Mouse (Mus musculus) embryonic facial prominence, embryonic 13.5 days (tissue): ENCODE data around the gene Mknk2. TPM values are rescaled to one million over a fixed set of nuclear protein-coding genes. Genes with fewer than 3 reads are reported as not detected.
A peak's percentile ranks its signal among the peaks of the same experiment; 100 is the strongest.

Experiments used
- ATAC-seq: fragments of 200-750 bp; cut with Nextera tagmentation; 2 replicates; pipeline ENCODE4 v1.8.0; 2017; ENCODE audit warnings: low read depth; ENCODE audit not compliant: insufficient number of reproducible peaks, insufficient read depth, low FRiP score, low TSS enrichment
- H3K27ac ChIP-seq: fragments of 300-500 bp; sonication (generic); 2 replicates; pipeline ENCODE4 v1.5.1; 2015; ENCODE audit warnings: moderate library complexity, mild to moderate bottlenecking, inconsistent platforms
- H3K27me3 ChIP-seq: fragments of 300-500 bp; sonication (generic); 2 replicates; pipeline ENCODE4 v1.6.1; 2015; ENCODE audit warnings: mild to moderate bottlenecking, inconsistent platforms
- H3K36me3 ChIP-seq: fragments of 300-500 bp; sonication (generic); 2 replicates; pipeline ENCODE4 v1.6.1; 2015; ENCODE audit warnings: mild to moderate bottlenecking, inconsistent platforms
- H3K4me1 ChIP-seq: fragments of 300-500 bp; sonication (generic); 2 replicates; pipeline ENCODE4 v1.6.1; 2015; ENCODE audit warnings: inconsistent platforms
- H3K4me2 ChIP-seq: fragments of 300-500 bp; sonication (generic); 2 replicates; pipeline ENCODE4 v1.6.1; 2015; ENCODE audit warnings: moderate library complexity, mild to moderate bottlenecking, inconsistent platforms
- H3K4me3 ChIP-seq: fragments of 300-500 bp; sonication (generic); 2 replicates; pipeline ENCODE4 v1.5.1; 2015; ENCODE audit warnings: mild to moderate bottlenecking, inconsistent platforms
- H3K9ac ChIP-seq: fragments of 300-500 bp; sonication (generic); 2 replicates; pipeline ENCODE4 v1.6.1; 2015; ENCODE audit warnings: mild to moderate bottlenecking, inconsistent platforms
- H3K9me3 ChIP-seq: fragments of 300-500 bp; sonication (generic); 2 replicates; pipeline ENCODE4 v1.6.1; 2016; ENCODE audit warnings: inconsistent platforms
- WGBS: fragments of 180-500 bp; shearing (Covaris S2); methylation state at CpG from one replicate; pipeline ENCODE4 v1.1.7; 2015; ENCODE audit warnings: mixed read lengths; 5-methylcytosine and 5-hydroxymethylcytosine counted together
- polyA plus RNA-seq: library from polyadenylated mRNA; unstranded; fragments of >200 nt; fragmentation: Nextera tagmentation; extraction: Ambion mirVana; gene quantifications from 2 replicates; pipeline ENCODE4 v1.2.1, GENCODE M21; 2015

Mknk2 gene
- polyA plus RNA-seq, 1 experiment from 2014 or later: 86.3 TPM

- 86% methylated on average over 19 of the region's 19 CpGs for WGBS
- H3K9me3 ChIP-seq: no peaks in the 10 kb centered on the region
- peaks cover 65% of the 10 kb centered on the region for H3K36me3 ChIP-seq
- H3K4me2 ChIP-seq: no peak overlapping the region
- H3K9ac ChIP-seq: peak overlapping the region; percentile 54; the same call in 1 of the 2 replicates
- no peak overlapping the region for H3K4me3 ChIP-seq
- H3K4me1 ChIP-seq: peaks cover 31% of the 10 kb centered on the region
- no peak for ATAC-seq
- no peak overlapping the region for H3K27ac ChIP-seq
- H3K27me3 ChIP-seq: no peaks in the 10 kb centered on the region
Measured at GRCm38 (mm10) chr10:80666837-80667412, 11.0 kb downstream of the Mknk2 start.

- 0 out of 2 replicates have a peak, but pooled peaks have one; percentile 11 for ATAC-seq
- Histone ChIP-seq H3K4me2 (no peak overlapping the region), H3K9ac (peak overlapping the region; percentile 54), H3K9me3 (no peaks in the 10 kb centered on the region), H3K27me3 (no peaks in the 10 kb centered on the region), H3K4me1 (peaks cover 31% of the 10 kb centered on the region), H3K36me3 (peaks cover 58% of the 10 kb centered on the region), H3K4me3 (no peak overlapping the region), H3K27ac (no peak overlapping the region; the same call in 1 of the 2 replicates)
- 70% methylated on average over 10 of the region's 10 CpGs for WGBS
Measured at GRCm38 (mm10) chr10:80665981-80666733, 11.8 kb downstream of the Mknk2 start.

- Histone ChIP-seq H3K4me1 (peaks cover 31% of the 10 kb centered on the region), H3K9me3 (no peaks in the 10 kb centered on the region), H3K4me2 (peak overlapping the region; percentile 49; the same call in 1 of the 2 replicates), H3K36me3 (peaks cover 51% of the 10 kb centered on the region), H3K27ac (peak overlapping the region; percentile 87), H3K27me3 (no peaks in the 10 kb centered on the region), H3K9ac (no peak overlapping the region), H3K4me3 (0 out of 2 replicates have a peak overlapping the region, but pooled peaks have one; percentile 23)
- no peak for ATAC-seq
- 56% methylated on average over 4 of the region's 4 CpGs for WGBS
Measured at GRCm38 (mm10) chr10:80665459-80665858, 12.5 kb downstream of the Mknk2 start.

- Histone ChIP-seq H3K4me2 (peak overlapping the region; percentile 49), H3K9ac (peak overlapping the region; percentile 58), H3K36me3 (peaks cover 46% of the 10 kb centered on the region), H3K27ac (peak overlapping the region; percentile 87), H3K9me3 (no peaks in the 10 kb centered on the region), H3K27me3 (no peaks in the 10 kb centered on the region), H3K4me1 (peaks cover 31% of the 10 kb centered on the region), H3K4me3 (peak overlapping the region; percentile 23)
- WGBS: 15% methylated on average over 10 of the region's 10 CpGs
- peak; percentile 27; the same call in 1 of the 2 replicates for ATAC-seq
Measured at GRCm38 (mm10) chr10:80665016-80665380, 12.9 kb downstream of the Mknk2 start.

- Histone ChIP-seq H3K9me3 (no peaks in the 10 kb centered on the region), H3K4me1 (peaks cover 34% of the 10 kb centered on the region), H3K27ac (peak overlapping the region; percentile 87), H3K4me3 (peak overlapping the region; percentile 23), H3K4me2 (peak overlapping the region; percentile 49), H3K27me3 (no peaks in the 10 kb centered on the region), H3K36me3 (peaks cover 40% of the 10 kb centered on the region), H3K9ac (peak overlapping the region; percentile 58)
- 17% methylated on average over 16 of the region's 16 CpGs for WGBS
- peak; percentile 57 for ATAC-seq
Measured at GRCm38 (mm10) chr10:80664197-80665015, 13.5 kb downstream of the Mknk2 start.

GRCm38 (mm10) chr10:80663485-80664196 is 14.3 kb downstream of the Mknk2 start:
- 44% methylated on average over 5 of the region's 5 CpGs for WGBS
- ATAC-seq: no peak
- Histone ChIP-seq H3K9me3 (no peaks in the 10 kb centered on the region), H3K9ac (peak overlapping the region; percentile 58; the same call in 1 of the 2 replicates), H3K4me2 (no peak overlapping the region), H3K36me3 (peaks cover 32% of the 10 kb centered on the region), H3K4me1 (peaks cover 40% of the 10 kb centered on the region), H3K27ac (peak overlapping the region; percentile 87), H3K27me3 (no peaks in the 10 kb centered on the region), H3K4me3 (no peak overlapping the region)

GRCm38 (mm10) chr10:80661149-80661548 is 16.8 kb downstream of the Mknk2 start:
- Histone ChIP-seq H3K9ac (no peak overlapping the region), H3K4me3 (no peak overlapping the region), H3K27me3 (no peaks in the 10 kb centered on the region), H3K27ac (no peak overlapping the region), H3K4me2 (no peak overlapping the region), H3K4me1 (peaks cover 40% of the 10 kb centered on the region), H3K36me3 (peaks cover 7% of the 10 kb centered on the region), H3K9me3 (no peaks in the 10 kb centered on the region)
- WGBS: 30% methylated on average over 5 of the region's 5 CpGs
- ATAC-seq: no peak

- H3K4me1 ChIP-seq: peaks cover 36% of the 10 kb centered on the region
- ATAC-seq: no peak
- WGBS: 14% methylated on average over 10 of the region's 10 CpGs
- no peaks in the 10 kb centered on the region for H3K9me3 ChIP-seq
- peak overlapping the region; percentile 12; the same call in 1 of the 2 replicates for H3K4me2 ChIP-seq
- no peak overlapping the region for H3K27ac ChIP-seq
- no peaks in the 10 kb centered on the region for H3K36me3 ChIP-seq
- no peaks in the 10 kb centered on the region for H3K27me3 ChIP-seq
- H3K9ac ChIP-seq: no peak overlapping the region
- no peak overlapping the region for H3K4me3 ChIP-seq
Measured at GRCm38 (mm10) chr10:80659213-80659612, 18.7 kb downstream of the Mknk2 start.

GRCm38 (mm10) chr10:80658841-80659202 is 19.1 kb downstream of the Mknk2 start:
- Histone ChIP-seq H3K27me3 (no peaks in the 10 kb centered on the region), H3K9me3 (no peaks in the 10 kb centered on the region), H3K4me3 (no peak overlapping the region), H3K4me1 (peaks cover 34% of the 10 kb centered on the region), H3K9ac (no peak overlapping the region), H3K36me3 (no peaks in the 10 kb centered on the region), H3K27ac (no peak overlapping the region), H3K4me2 (peak overlapping the region; percentile 12; the same call in 1 of the 2 replicates)
- ATAC-seq: no peak
- WGBS: 66% methylated on average over 4 of the region's 4 CpGs

GRCm38 (mm10) chr10:80658194-80658840 is 19.6 kb downstream of the Mknk2 start:
- no peak overlapping the region for H3K4me3 ChIP-seq
- ATAC-seq: no peak
- WGBS: 88% methylated on average over 14 of the region's 14 CpGs
- H3K4me2 ChIP-seq: no peak overlapping the region
- no peaks in the 10 kb centered on the region for H3K9me3 ChIP-seq
- H3K27ac ChIP-seq: no peak overlapping the region
- H3K4me1 ChIP-seq: peaks cover 35% of the 10 kb centered on the region
- H3K27me3 ChIP-seq: no peaks in the 10 kb centered on the region
- H3K9ac ChIP-seq: no peak overlapping the region
- H3K36me3 ChIP-seq: 0 out of 2 replicates have a peak, but pooled peaks cover 1% of the 10 kb centered on the region
